Mouse (Mus musculus) large intestine, adult 2 months (tissue): ENCODE data around the gene Eml2. TPM values are rescaled to one million over a fixed set of nuclear protein-coding genes. Genes with fewer than 3 reads are reported as not detected.
A peak's percentile ranks its signal among the peaks of the same experiment; 100 is the strongest.
"Not testable (repeated sequence)": the region's sequence is repeated elsewhere in the genome, so short reads cannot be mapped to it uniquely, and the experiment has no call there.

Experiments
- DNase-seq: peaks from one replicate; pipeline ENCODE4 v3.0.0-alpha.2; 2012; ENCODE audit warnings: low read depth, low spot score
- WGBS: fragments of 180-500 bp; shearing (Covaris S2); methylation state at CpG from one replicate; pipeline ENCODE4 v1.1.7; 2018; 5-methylcytosine and 5-hydroxymethylcytosine counted together
- polyA plus RNA-seq: library from polyadenylated mRNA; depleted of rRNA; stranded (reverse); fragments of >200 nt; gene quantifications from 2 replicates; pipeline ENCODE4 v1.2.3, GENCODE M21; 2012; rRNA removed

Eml2 gene
- 16.7 and 19.6 TPM in 2 replicates for polyA plus RNA-seq

GRCm38 (mm10) chr7:19175708-19176515, at the start of gene Eml2:
Gene Eml2 (plus strand): TSS chr7:19176421.
- DNase-seq = no peak
- 4% methylated on average over 30 of the region's 30 CpGs for WGBS

DNA sequence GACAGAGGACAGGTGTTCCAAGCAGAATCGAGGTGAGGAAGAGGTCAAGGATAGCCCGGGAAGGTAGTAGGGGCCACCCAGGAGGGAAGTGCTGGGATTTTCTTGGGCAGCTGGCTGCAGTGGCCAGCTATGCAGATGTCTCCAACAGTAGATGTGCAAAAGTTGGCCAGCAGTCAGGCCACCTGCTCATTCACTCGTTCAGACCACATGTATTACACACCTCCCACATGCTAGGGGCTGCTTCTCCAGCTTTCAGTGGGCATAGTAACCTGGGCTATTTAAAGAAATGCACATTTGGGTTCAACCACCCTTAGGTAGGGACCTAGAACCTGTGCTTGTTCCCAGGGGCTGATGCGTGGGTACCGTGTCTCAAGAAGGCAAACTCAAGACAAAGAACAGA, 48.5 kb upstream of the Eml2 start:
- no peak for DNase-seq
- 66% methylated on average over 5 of the region's 5 CpGs for WGBS

DNA sequence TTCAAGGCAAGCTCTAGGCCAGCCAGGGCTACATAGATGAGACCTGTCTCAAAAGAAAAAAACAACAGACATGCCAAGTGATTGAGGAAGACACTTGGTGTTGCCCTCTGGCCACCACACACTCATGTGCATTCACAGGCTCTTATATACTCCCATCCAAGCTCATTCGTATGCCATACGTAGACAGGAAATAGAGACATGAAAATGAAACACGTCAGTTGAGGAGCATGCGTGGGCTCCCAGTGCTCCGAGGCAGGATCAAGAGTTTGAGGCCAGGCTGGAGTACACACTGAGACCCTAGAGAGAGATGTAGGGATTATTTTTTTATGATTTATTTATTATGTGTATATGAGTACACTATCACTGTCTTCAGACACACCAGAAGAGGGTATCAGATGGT, 46.8 kb upstream of the Eml2 start:
- 85% methylated on average over 5 of the region's 5 CpGs for WGBS

DNA sequence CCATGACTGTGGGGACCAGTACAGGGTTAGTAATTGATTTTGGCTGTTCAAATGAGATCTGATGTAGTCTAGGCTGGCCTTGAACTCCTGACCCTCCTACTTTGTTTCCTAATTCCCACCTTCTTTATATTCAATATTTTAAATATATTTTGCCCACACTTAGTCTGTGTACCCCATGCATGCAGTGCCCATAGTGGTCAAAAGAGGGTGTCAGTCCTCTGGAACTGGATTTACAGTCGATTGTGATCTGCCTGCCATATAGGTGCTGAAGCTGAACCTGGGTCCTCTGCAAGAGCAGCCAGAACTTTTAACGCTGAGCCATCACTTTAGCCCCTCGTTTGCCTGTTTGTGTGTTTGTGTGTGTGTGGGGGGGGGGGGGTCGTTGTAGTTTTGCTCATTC, 45.6 kb upstream of the Eml2 start:
- 15% methylated on average over 4 of the region's 4 CpGs for WGBS
- DNase-seq = no peak

More for the DNA sequence above, 46.8 kb upstream of the Eml2 start:
- DNase-seq = no peak

GRCm38 (mm10) chr7:19131324-19131848, 44.8 kb upstream of the Eml2 start:
- DNase-seq = peak; percentile 84
- under 1% methylated on average over 38 of the region's 39 CpGs for WGBS

DNA sequence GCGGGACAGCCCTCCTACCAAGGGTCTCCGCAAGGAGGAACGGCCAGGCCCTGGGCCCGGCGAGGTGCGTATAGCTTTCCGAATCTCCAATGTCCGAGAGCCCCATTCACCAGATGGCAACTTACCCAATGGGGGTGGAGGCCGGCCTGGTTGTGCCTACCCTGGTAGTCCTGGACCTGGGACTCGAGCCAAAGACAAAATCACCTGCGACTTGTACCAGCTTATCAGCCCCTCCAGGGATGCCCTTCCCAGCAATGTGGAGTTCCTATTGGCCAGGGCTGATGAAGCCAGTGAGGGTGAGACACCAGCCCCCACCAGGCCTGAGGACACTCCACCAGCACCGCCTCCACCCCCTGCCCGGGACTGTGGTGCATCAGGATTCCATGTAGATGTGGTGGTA, 40.1 kb upstream of the Eml2 start:
- 95% methylated on average over 13 of the region's 13 CpGs for WGBS
- DNase-seq = no peak

- 89% methylated on average over 38 of the region's 38 CpGs for WGBS
These were observed 39.4 kb upstream of the Eml2 start for GRCm38 (mm10) chr7:19136673-19137334.

GRCm38 (mm10) chr7:19137380-19137779, 38.8 kb upstream of the Eml2 start:
- 52% methylated on average over 5 of the region's 5 CpGs for WGBS
- no peak for DNase-seq

More at GRCm38 (mm10) chr7:19136673-19137334, 39.4 kb upstream of the Eml2 start:
- no peak for DNase-seq

DNA sequence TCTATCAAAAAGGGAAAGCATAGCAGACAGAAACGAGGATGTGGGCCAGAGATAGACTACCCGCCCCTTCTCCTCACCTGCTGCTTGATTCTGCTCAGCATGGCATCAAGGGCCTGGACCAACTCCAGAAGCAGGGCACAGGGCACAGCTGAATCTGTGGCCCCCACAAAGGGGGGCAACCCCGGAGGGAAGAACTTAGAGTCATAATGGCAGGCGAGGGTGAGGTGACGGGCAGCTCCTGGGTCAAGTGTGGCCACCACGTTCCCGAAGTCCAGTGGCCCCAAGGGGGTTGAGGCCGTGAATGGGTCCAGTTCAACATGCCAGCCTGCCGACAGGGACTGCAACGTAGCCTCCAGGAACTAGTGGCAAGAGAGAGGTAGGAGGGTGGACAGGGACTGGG, 29.4 kb upstream of the Eml2 start:
- no peak for DNase-seq
- WGBS = 90% methylated on average over 10 of the region's 10 CpGs

- 46% methylated on average over 6 of the region's 6 CpGs for WGBS
- DNase-seq = no peak
These were observed 28.6 kb upstream of the Eml2 start for GRCm38 (mm10) chr7:19147497-19148045.

- DNase-seq = no peak
- WGBS = 8% methylated on average over 20 of the region's 20 CpGs
These were observed 27.9 kb upstream of the Eml2 start for GRCm38 (mm10) chr7:19148180-19148874.

GRCm38 (mm10) chr7:19148875-19149541, 27.2 kb upstream of the Eml2 start, which contains the start of gene Qpctl:
Gene Qpctl (minus strand): TSS chr7:19149291.
- under 1% methylated on average over 43 of the region's 43 CpGs for WGBS
- DNase-seq = peak; percentile 98

GRCm38 (mm10) chr7:19149626-19150025, 26.6 kb upstream of the Eml2 start, which contains the start of gene Snrpd2:
Gene Snrpd2 (plus strand): TSS chr7:19149722.
- under 1% methylated on average over 24 of the region's 24 CpGs for WGBS
- peak; percentile 78 for DNase-seq

DNA sequence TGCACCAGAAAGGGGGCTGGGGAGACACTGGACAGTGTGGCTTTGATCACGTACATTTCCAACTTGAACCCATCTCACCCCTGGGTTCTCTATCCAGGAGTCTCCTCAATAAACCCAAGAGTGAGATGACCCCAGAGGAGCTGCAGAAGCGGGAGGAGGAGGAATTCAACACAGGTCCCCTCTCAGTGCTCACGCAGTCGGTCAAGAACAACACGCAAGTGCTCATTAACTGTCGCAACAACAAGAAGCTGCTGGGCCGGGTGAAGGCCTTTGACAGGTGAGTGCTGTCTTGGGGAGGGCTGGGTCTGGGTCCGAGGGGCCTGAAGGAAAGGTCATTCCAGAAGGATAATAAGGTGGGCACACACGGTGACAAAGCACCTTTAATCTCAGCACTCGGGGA, 25.1 kb upstream of the Eml2 start:
- DNase-seq = not testable (repeated sequence)
- 81% methylated on average over 10 of the region's 10 CpGs for WGBS

DNA sequence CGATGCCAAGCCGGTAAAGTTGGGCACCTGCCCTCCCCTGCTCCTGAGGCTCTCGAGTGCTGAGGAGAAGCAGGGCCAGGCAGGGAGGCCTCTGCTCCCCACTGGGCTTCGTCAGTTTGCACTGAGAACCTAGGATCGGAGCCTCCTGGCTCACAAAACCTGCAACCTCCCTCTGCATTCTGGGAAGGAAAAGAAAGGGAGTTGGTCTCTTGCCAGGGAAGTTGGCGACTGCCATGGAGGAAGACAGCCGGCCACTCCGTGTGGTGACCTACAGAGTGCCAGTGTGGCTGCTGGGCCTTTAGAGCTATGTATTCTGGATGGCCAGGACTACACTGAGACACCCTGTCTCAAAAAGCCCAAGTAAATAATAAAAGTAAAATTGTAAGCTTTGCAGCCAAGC, 21.4 kb upstream of the Eml2 start:
- 60% methylated on average over 8 of the region's 8 CpGs for WGBS
- DNase-seq = no peak

- DNase-seq = peak; percentile 76
- 20% methylated on average over 13 of the region's 13 CpGs for WGBS
These were observed 20.3 kb upstream of the Eml2 start for GRCm38 (mm10) chr7:19155825-19156475.

GRCm38 (mm10) chr7:19157160-19157800, 18.9 kb upstream of the Eml2 start:
- WGBS = 4% methylated on average over 30 of the region's 30 CpGs
- no peak for DNase-seq

DNA sequence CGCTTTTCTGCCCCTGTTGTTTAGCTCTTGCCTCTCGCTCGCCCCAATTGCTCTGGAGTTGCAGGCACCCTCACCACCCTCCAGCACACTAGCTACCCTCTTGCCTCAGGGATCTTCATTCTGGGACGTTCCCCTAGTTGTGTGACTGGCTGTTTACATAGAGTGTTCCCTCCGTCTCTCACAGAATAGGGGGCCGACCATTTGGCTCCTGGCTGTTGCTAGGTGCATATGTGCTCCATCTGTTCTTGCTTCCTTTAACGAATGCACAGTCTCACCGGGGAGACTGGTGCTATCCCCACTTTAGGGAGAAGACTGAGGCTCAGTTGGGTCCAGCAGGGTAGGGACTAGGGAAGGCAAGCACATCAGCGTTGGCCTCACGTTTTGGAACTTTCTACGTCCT, 17.6 kb upstream of the Eml2 start:
- no peak for DNase-seq
- WGBS = 74% methylated on average over 11 of the region's 11 CpGs
